In the genomic region with DNA sequence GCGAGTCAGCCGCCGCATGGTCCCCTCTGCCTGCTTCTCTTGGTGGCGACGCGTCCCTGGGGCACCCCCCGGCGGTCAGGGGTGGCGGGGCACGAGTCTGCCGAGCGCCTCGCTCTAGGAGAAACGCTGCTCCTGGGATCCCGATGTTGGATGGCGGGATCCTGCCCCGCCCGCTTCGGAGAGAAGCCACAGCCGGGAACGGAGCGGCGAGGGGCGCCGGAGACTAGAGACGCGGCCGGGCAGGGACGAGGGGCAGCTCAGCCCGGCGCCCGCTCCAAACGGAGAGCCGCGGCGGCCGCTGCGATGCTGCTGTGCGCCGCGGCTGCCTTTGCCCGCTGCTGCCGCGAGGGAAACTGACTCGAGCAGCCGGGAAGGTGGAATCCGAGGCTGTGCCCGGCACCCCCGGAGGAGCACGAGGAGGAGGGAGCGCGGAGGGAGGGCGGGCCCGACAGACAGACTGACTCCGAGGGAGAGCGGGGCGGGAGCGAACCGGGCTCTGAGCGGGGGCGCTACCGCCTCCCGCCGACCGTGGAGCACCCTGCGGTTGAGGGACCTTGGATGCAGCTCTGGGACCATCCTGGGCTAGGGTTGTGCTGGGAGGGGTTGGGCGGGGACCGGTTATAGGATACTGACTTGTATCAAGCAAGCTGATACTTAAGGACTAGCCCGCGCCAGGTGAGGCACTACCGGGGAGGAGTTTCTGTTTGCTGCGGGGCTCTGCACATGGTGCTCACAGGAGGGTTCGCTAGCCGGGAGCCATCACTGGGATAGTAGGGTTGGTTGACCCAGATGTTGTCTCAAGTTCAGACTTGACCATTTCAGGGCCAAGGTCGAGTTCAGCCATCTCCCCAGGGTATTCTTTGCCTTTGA, we compare ENCODE assay signal across 9 mouse cellular contexts. TPM values are rescaled to one million over a fixed set of nuclear protein-coding genes. Genes with fewer than 3 reads are reported as not detected.
DNase-seq lines count a peak whose midpoint lies in the region; ATAC-seq and TF ChIP-seq lines count a peak whose summit lies in the region.
"Had no signal": no experiment of that assay in that cellular context is flagged by ENCODE, and none has a peak within 500 bp of the region (broad histone marks: within the 10 kb centered on the region; RNA-seq: fewer than 3 reads in every experiment).

TSS of gene Galnt14 (minus strand) at position 412 of the 870 bp plus-strand sequence.

- H3K27me3 ChIP-seq in lung, embryonic 14.5 days (ENCODE audit: insufficient read depth, low read length) = peaks cover 42% of the 10 kb centered on the region
- peaks cover 68% of the 10 kb centered on the region for H3K27me3 ChIP-seq in limb, embryonic 10.5 days (ENCODE audit: low read depth, poor library complexity, severe bottlenecking)

- TF ChIP-seq POLR2A in cortical plate, adult 2 months (IDR thresholded peaks at IDR 0.05; ENCODE audit: extremely low read depth, insufficient read depth, low read length) = no peak

- peak within 1 kb of the TSS; percentile 42 for H3K9ac ChIP-seq in lung, embryonic 14.5 days

- peak; percentile 87 for ATAC-seq in lung, embryonic 14.5 days (ENCODE audit: insufficient read depth)

- no peak within 1 kb of the TSS for H3K27ac ChIP-seq in lung, embryonic 14.5 days (ENCODE audit: low read depth)
- peak within 1 kb of the TSS; percentile 18; the same call in 1 of the 2 replicates for H3K27ac ChIP-seq in cortical plate, adult 2 months (ENCODE audit: insufficient read depth, low read length)
- peak within 1 kb of the TSS; percentile 76 for H3K27ac ChIP-seq in limb, embryonic 10.5 days

- under 1% methylated on average over 75 of the region's 75 CpGs for WGBS in lung, embryonic 14.5 days
- under 1% methylated on average over 74 of the region's 75 CpGs for WGBS in limb, embryonic 10.5 days

- peak within 1 kb of the TSS; percentile 50 for H3K4me3 ChIP-seq in lung, embryonic 14.5 days (ENCODE audit: low read depth, low read length)
- H3K4me3 ChIP-seq in cortical plate, adult 2 months (ENCODE audit: insufficient read depth, low read length) = peak within 1 kb of the TSS; percentile 60
- H3K4me3 ChIP-seq in limb, embryonic 10.5 days = peak within 1 kb of the TSS; percentile 64

- peak; percentile 64 for TF ChIP-seq CTCF in lung, embryonic 14.5 days (IDR thresholded peaks at IDR 0.05; ENCODE audit: low read depth)
- no peak for TF ChIP-seq CTCF in cortical plate, adult 2 months (IDR thresholded peaks at IDR 0.05; ENCODE audit: extremely low read depth, insufficient read depth, low read length)

- H3K4me2 ChIP-seq in lung, embryonic 14.5 days = peak within 1 kb of the TSS; percentile 92

- H3K4me1 ChIP-seq in lung, embryonic 14.5 days (ENCODE audit: insufficient read depth) = 0 out of 2 replicates have a peak, but pooled peaks cover 2% of the 10 kb centered on the region
- H3K4me1 ChIP-seq in cortical plate, adult 2 months (ENCODE audit: control insufficient read depth, insufficient read depth, low read length) = peaks cover 3% of the 10 kb centered on the region; the same call in 1 of the 2 replicates
- H3K4me1 ChIP-seq in limb, embryonic 10.5 days = peaks cover 17% of the 10 kb centered on the region

- no peaks in the 10 kb centered on the region for H3K9me3 ChIP-seq in lung, embryonic 14.5 days (ENCODE audit: low read depth, low read length)
- H3K9me3 ChIP-seq in limb, embryonic 10.5 days (replicated peaks) = peaks cover 2% of the 10 kb centered on the region; the same call in 1 of the 2 replicates

- no peaks in the 10 kb centered on the region for H3K36me3 ChIP-seq in lung, embryonic 14.5 days (ENCODE audit: insufficient read depth)
- no peaks in the 10 kb centered on the region for H3K36me3 ChIP-seq in limb, embryonic 10.5 days

- DNase-seq in lung, embryonic 14.5 days = peak; percentile 72
- no peak for DNase-seq in lung, postnatal 36 days
- peak; percentile 42 to 51 for DNase-seq in gastrocnemius, postnatal 4 days (ENCODE audit: low spot score in 2 of 2)
- DNase-seq in kidney, adult 11 months = peak; percentile 82
- peak; percentile 76 for DNase-seq in limb, embryonic 10.5 days (ENCODE audit: low spot score)
- peak; percentile 73 for DNase-seq in neural tube, embryonic 10.5 days (ENCODE audit: extremely low spot score, low spot score)
- peak; percentile 59 for DNase-seq in testis, postnatal 10 days (ENCODE audit: low spot score)

RNA-seq across cellular contexts. Expression of gene Galnt14, which starts in this region (rescaled TPM):
- 0.16 and 0.20 TPM in 2 replicates for polyA plus RNA-seq in lung, embryonic 14.5 days (2014; fragmentation: Nextera tagmentation; extraction: Ambion mirVana)
- polyA plus RNA-seq in cortical plate, adult 2 months (2012; rRNA removed) = 21.5 and 23.7 TPM in 2 replicates
- under 1 TPM; 0.31 to 0.39 TPM for total RNA-seq in gastrocnemius, postnatal 4 days (2021)
- 0.63 and 0.94 TPM in 2 replicates for polyA plus RNA-seq in limb, embryonic 10.5 days (2016; fragmentation: Nextera tagmentation; extraction: Ambion mirVana)
- polyA plus RNA-seq: C2C12 had no signal

Comparison
In these comparisons a context has a peak if more than half of its experiments do, and no peak if none do; other contexts are left out.
1. RNA of gene Galnt14 (polyA plus RNA-seq): 21.5 to 23.7 TPM in cortical plate, adult 2 months; 0.63 to 0.94 TPM in limb, embryonic 10.5 days and 0.16 to 0.20 TPM in lung, embryonic 14.5 days; every median in the first group is over 10 times any median in the second.
2. Peak in DNase-seq, ATAC-seq, H3K4me3 ChIP-seq, H3K9ac ChIP-seq and H3K4me2 ChIP-seq in lung, embryonic 14.5 days; RNA of the gene not detected or under 1 TPM.
3. Peak in DNase-seq in gastrocnemius, postnatal 4 days; RNA of the gene not detected or under 1 TPM.
4. Peak in DNase-seq, H3K4me3 ChIP-seq and H3K27ac ChIP-seq in limb, embryonic 10.5 days; RNA of the gene not detected or under 1 TPM.
5. Peak in every context shown above with its lines, with median percentiles within 50 percentile points of each other: H3K4me3 ChIP-seq.